Mouse (Mus musculus) stomach, embryonic 15.5 days (tissue): ENCODE measurements around the gene Ifit2. TPM values are rescaled to one million over a fixed set of nuclear protein-coding genes. Genes with fewer than 3 reads are reported as not detected.
A peak's percentile ranks its signal among the peaks of the same experiment; 100 is the strongest.

Experiments
- ATAC-seq: fragments of 200-750 bp; cut with Nextera tagmentation; 2 replicates; pipeline ENCODE4 v1.8.0; 2017; ENCODE audit warnings: low read depth, moderate number of reproducible peaks, moderate TSS enrichment; ENCODE audit not compliant: insufficient read depth, low FRiP score
- H3K27ac ChIP-seq: fragments of 300-500 bp; sonication (generic); 2 replicates; pipeline ENCODE4 v1.5.1; 2015; ENCODE audit warnings: mild to moderate bottlenecking, inconsistent platforms
- H3K27me3 ChIP-seq: fragments of 300-500 bp; sonication (generic); replicated peaks from 2 replicates; pipeline ENCODE4 v1.6.1; 2015; ENCODE audit warnings: inconsistent platforms
- H3K36me3 ChIP-seq: fragments of 300-500 bp; sonication (generic); 2 replicates; pipeline ENCODE4 v1.6.1; 2015; ENCODE audit warnings: inconsistent platforms
- H3K4me1 ChIP-seq: fragments of 300-500 bp; sonication (generic); 2 replicates; pipeline ENCODE4 v1.6.1; 2015; ENCODE audit warnings: inconsistent platforms
- H3K4me2 ChIP-seq: fragments of 300-500 bp; sonication (generic); 2 replicates; pipeline ENCODE4 v1.6.1; 2015; ENCODE audit warnings: mild to moderate bottlenecking, inconsistent platforms
- H3K4me3 ChIP-seq: fragments of 300-500 bp; sonication (generic); replicated peaks from 2 replicates; pipeline ENCODE4 v1.5.1; 2015; ENCODE audit warnings: inconsistent platforms
- H3K9ac ChIP-seq: fragments of 300-500 bp; sonication (generic); 2 replicates; pipeline ENCODE4 v1.6.1; 2015; ENCODE audit warnings: inconsistent platforms
- H3K9me3 ChIP-seq: fragments of 300-500 bp; sonication (generic); 2 replicates; pipeline ENCODE4 v1.6.1; 2016; ENCODE audit warnings: inconsistent platforms
- WGBS: fragments of 180-500 bp; shearing (Covaris S2); methylation state at CpG from one replicate; pipeline ENCODE4 v1.1.7; 2015; 5-methylcytosine and 5-hydroxymethylcytosine counted together
- polyA plus RNA-seq: library from polyadenylated mRNA; unstranded; fragments of >200 nt; fragmentation: Nextera tagmentation; extraction: Ambion mirVana; gene quantifications from 2 replicates; pipeline ENCODE4 v1.2.1, GENCODE M21; 2015

Ifit2 gene
- polyA plus RNA-seq, 1 experiment from 2014 or later: 6.2 TPM

- H3K4me3 ChIP-seq: no peak overlapping the region
- H3K9me3 ChIP-seq: no peaks in the 10 kb centered on the region
- H3K9ac ChIP-seq: no peak overlapping the region
- no peaks in the 10 kb centered on the region for H3K27me3 ChIP-seq
- H3K4me2 ChIP-seq: no peak overlapping the region
- H3K27ac ChIP-seq: no peak overlapping the region
- ATAC-seq: no peak
- peaks cover 8% of the 10 kb centered on the region; the same call in 1 of the 2 replicates for H3K36me3 ChIP-seq
- 44% methylated on average over 2 of the region's 2 CpGs for WGBS
- peaks cover 7% of the 10 kb centered on the region; the same call in 1 of the 2 replicates for H3K4me1 ChIP-seq
Measured at GRCm38 (mm10) chr19:34521361-34521760, 29.1 kb upstream of the Ifit2 start.

- Histone ChIP-seq H3K36me3 (peaks cover 8% of the 10 kb centered on the region; the same call in 1 of the 2 replicates), H3K9ac (no peak overlapping the region), H3K9me3 (no peaks in the 10 kb centered on the region), H3K4me2 (no peak overlapping the region), H3K4me1 (peaks cover 7% of the 10 kb centered on the region; the same call in 1 of the 2 replicates), H3K27me3 (no peaks in the 10 kb centered on the region), H3K4me3 (no peak overlapping the region), H3K27ac (no peak overlapping the region)
- WGBS: 85% methylated on average over 1 of the region's 1 CpGs
- no peak for ATAC-seq
Measured at GRCm38 (mm10) chr19:34521978-34522377, 28.5 kb upstream of the Ifit2 start.

GRCm38 (mm10) chr19:34523106-34523725 lies 27.3 kb upstream of the Ifit2 start:
- no peak for ATAC-seq
- Histone ChIP-seq H3K9ac (no peak overlapping the region), H3K36me3 (peaks cover 4% of the 10 kb centered on the region; the same call in 1 of the 2 replicates), H3K4me3 (no peak overlapping the region), H3K4me1 (peaks cover 7% of the 10 kb centered on the region; the same call in 1 of the 2 replicates), H3K27ac (no peak overlapping the region), H3K9me3 (no peaks in the 10 kb centered on the region), H3K4me2 (no peak overlapping the region), H3K27me3 (no peaks in the 10 kb centered on the region)
- WGBS: 73% methylated on average over 12 of the region's 12 CpGs

GRCm38 (mm10) chr19:34524646-34525045 lies 25.8 kb upstream of the Ifit2 start:
- Histone ChIP-seq H3K36me3 (peaks cover 4% of the 10 kb centered on the region; the same call in 1 of the 2 replicates), H3K4me1 (peaks cover 7% of the 10 kb centered on the region; the same call in 1 of the 2 replicates), H3K27me3 (no peaks in the 10 kb centered on the region), H3K9ac (no peak overlapping the region), H3K9me3 (no peaks in the 10 kb centered on the region), H3K4me3 (no peak overlapping the region), H3K4me2 (no peak overlapping the region), H3K27ac (no peak overlapping the region)
- no peak for ATAC-seq
- WGBS: 33% methylated on average over 9 of the region's 9 CpGs

- H3K9ac ChIP-seq: no peak overlapping the region
- peaks cover 4% of the 10 kb centered on the region; the same call in 1 of the 2 replicates for H3K36me3 ChIP-seq
- WGBS: 4% methylated on average over 11 of the region's 11 CpGs
- H3K9me3 ChIP-seq: no peaks in the 10 kb centered on the region
- H3K4me1 ChIP-seq: peaks cover 7% of the 10 kb centered on the region; the same call in 1 of the 2 replicates
- H3K27me3 ChIP-seq: no peaks in the 10 kb centered on the region
- no peak overlapping the region for H3K27ac ChIP-seq
- peak overlapping the region; percentile 75 for H3K4me2 ChIP-seq
- H3K4me3 ChIP-seq: peak overlapping the region; percentile 68
- ATAC-seq: no peak
Measured at GRCm38 (mm10) chr19:34526321-34526923, 24.1 kb upstream of the Ifit2 start.

- peak; percentile 100 for ATAC-seq
- WGBS: 0% methylated on average over 29 of the region's 29 CpGs
- Histone ChIP-seq H3K36me3 (no peaks in the 10 kb centered on the region), H3K9ac (peak within 1 kb of the TSS; percentile 37; the same call in 1 of the 2 replicates), H3K27ac (peak within 1 kb of the TSS; percentile 49; the same call in 1 of the 2 replicates), H3K4me2 (peak within 1 kb of the TSS; percentile 75), H3K4me1 (peaks cover 7% of the 10 kb centered on the region; the same call in 1 of the 2 replicates), H3K9me3 (no peaks in the 10 kb centered on the region), H3K27me3 (no peaks in the 10 kb centered on the region), H3K4me3 (peak within 1 kb of the TSS; percentile 68)
Measured at GRCm38 (mm10) chr19:34526941-34527682, 23.4 kb upstream of the Ifit2 start, which contains the start of gene Lipa. Lipa (minus strand) TSS chr19:34527474.

- H3K4me1 ChIP-seq: no peaks in the 10 kb centered on the region
- H3K36me3 ChIP-seq: no peaks in the 10 kb centered on the region
- no peaks in the 10 kb centered on the region for H3K9me3 ChIP-seq
- H3K4me2 ChIP-seq: no peak overlapping the region
- 89% methylated on average over 4 of the region's 4 CpGs for WGBS
- H3K9ac ChIP-seq: no peak overlapping the region
- no peak overlapping the region for H3K4me3 ChIP-seq
- H3K27me3 ChIP-seq: no peaks in the 10 kb centered on the region
- ATAC-seq: no peak
- H3K27ac ChIP-seq: no peak overlapping the region
Measured at GRCm38 (mm10) chr19:34532061-34532751, 18.3 kb upstream of the Ifit2 start.

- Histone ChIP-seq H3K27ac (no peak overlapping the region), H3K9me3 (no peaks in the 10 kb centered on the region), H3K36me3 (no peaks in the 10 kb centered on the region), H3K27me3 (no peaks in the 10 kb centered on the region), H3K4me3 (no peak overlapping the region), H3K4me2 (no peak overlapping the region), H3K4me1 (no peaks in the 10 kb centered on the region), H3K9ac (no peak overlapping the region)
- WGBS: 84% methylated on average over 1 of the region's 1 CpGs
- ATAC-seq: no peak
Measured at GRCm38 (mm10) chr19:34539422-34539821, 11.1 kb upstream of the Ifit2 start.

GRCm38 (mm10) chr19:34546211-34546610 lies 4.3 kb upstream of the Ifit2 start:
- Histone ChIP-seq H3K9ac (no peak overlapping the region), H3K27ac (no peak overlapping the region), H3K9me3 (no peaks in the 10 kb centered on the region), H3K27me3 (no peaks in the 10 kb centered on the region), H3K4me1 (no peaks in the 10 kb centered on the region), H3K4me3 (no peak overlapping the region), H3K36me3 (no peaks in the 10 kb centered on the region), H3K4me2 (no peak overlapping the region)
- WGBS: 88% methylated on average over 4 of the region's 4 CpGs
- ATAC-seq: no peak

GRCm38 (mm10) chr19:34547976-34548375 lies 2.5 kb upstream of the Ifit2 start:
- 38% methylated on average over 7 of the region's 7 CpGs for WGBS
- Histone ChIP-seq H3K9ac (no peak overlapping the region), H3K4me1 (no peaks in the 10 kb centered on the region), H3K9me3 (no peaks in the 10 kb centered on the region), H3K27me3 (no peaks in the 10 kb centered on the region), H3K4me2 (no peak overlapping the region), H3K36me3 (no peaks in the 10 kb centered on the region), H3K27ac (no peak overlapping the region), H3K4me3 (no peak overlapping the region)
- no peak for ATAC-seq

GRCm38 (mm10) chr19:34550205-34550533 lies 325 bp upstream of the Ifit2 start:
- Histone ChIP-seq H3K4me2 (peak overlapping the region; percentile 76), H3K9ac (no peak overlapping the region), H3K36me3 (no peaks in the 10 kb centered on the region), H3K9me3 (no peaks in the 10 kb centered on the region), H3K27me3 (no peaks in the 10 kb centered on the region), H3K27ac (no peak overlapping the region), H3K4me1 (no peaks in the 10 kb centered on the region), H3K4me3 (peak overlapping the region; percentile 53)
- WGBS: 35% methylated on average over 4 of the region's 4 CpGs
- ATAC-seq: no peak
